Mouse (Mus musculus) stomach, postnatal 0 days (tissue): ENCODE data around the gene Chd3. TPM values are rescaled to one million over a fixed set of nuclear protein-coding genes. Genes with fewer than 3 reads are reported as not detected.

Experiments used
- ATAC-seq: fragments of 200-750 bp; cut with Nextera tagmentation; 2 replicates; pipeline ENCODE4 v1.8.0; 2017; ENCODE audit not compliant: low FRiP score, low TSS enrichment
- DNase-seq: peaks from one replicate; pipeline ENCODE4 v3.0.0-alpha.2; 2016; ENCODE audit warnings: low spot score
- H3K27ac ChIP-seq: fragments of 300-500 bp; sonication (generic); replicated peaks from 2 replicates; pipeline ENCODE4 v1.5.1; 2014; ENCODE audit warnings: mild to moderate bottlenecking, control low read depth
- H3K27me3 ChIP-seq: fragments of 300-500 bp; sonication (generic); 2 replicates; pipeline ENCODE4 v1.6.1; 2014; ENCODE audit warnings: low read length; ENCODE audit not compliant: control insufficient read depth, insufficient read depth
- H3K36me3 ChIP-seq: fragments of 300-500 bp; sonication (generic); 2 replicates; pipeline ENCODE4 v1.6.1; 2014; ENCODE audit warnings: low read length, mixed read lengths; ENCODE audit not compliant: control insufficient read depth, insufficient read depth
- H3K4me1 ChIP-seq: fragments of 300-500 bp; sonication (generic); replicated peaks from 2 replicates; pipeline ENCODE4 v1.6.1; 2014; ENCODE audit warnings: antibody characterized with exemption; ENCODE audit not compliant: control insufficient read depth, insufficient read depth
- H3K4me2 ChIP-seq: fragments of 300-500 bp; sonication (generic); replicated peaks from 2 replicates; pipeline ENCODE4 v1.6.1; 2014; ENCODE audit warnings: low read depth, mild to moderate bottlenecking, control low read depth, moderate library complexity
- H3K4me3 ChIP-seq: fragments of 300-500 bp; sonication (generic); 2 replicates; pipeline ENCODE4 v1.5.1; 2014; ENCODE audit warnings: low read depth, low read length, control low read depth
- H3K9ac ChIP-seq: fragments of 300-500 bp; sonication (generic); 2 replicates; pipeline ENCODE4 v1.6.1; 2014; ENCODE audit warnings: mild to moderate bottlenecking, low read length, control low read depth, mixed read lengths
- H3K9me3 ChIP-seq: fragments of 300-500 bp; sonication (generic); 2 replicates; pipeline ENCODE4 v1.6.1; 2016; ENCODE audit warnings: low read length; ENCODE audit not compliant: control insufficient read depth
- CTCF ChIP-seq: IDR thresholded peaks from 2 replicates; pipeline ENCODE4 v1.5.1; 2016; ENCODE audit warnings: antibody characterized with exemption, low read depth, mild to moderate bottlenecking, moderate library complexity
- EP300 ChIP-seq: optimal IDR thresholded peaks from 2 replicates; pipeline ENCODE3; 2016; ENCODE audit warnings: antibody characterized with exemption
- WGBS: fragments of 180-500 bp; shearing (Covaris S2); extraction: QIAGEN DNeasy Blood & Tissue Kit; methylation state at CpG from one replicate; pipeline ENCODE4 v1.1.7; 2014; 5-methylcytosine and 5-hydroxymethylcytosine counted together
- polyA plus RNA-seq: library from polyadenylated mRNA; unstranded; fragments of >200 nt; fragmentation: Nextera tagmentation; extraction: Ambion mirVana; gene quantifications from 2 replicates; pipeline ENCODE4 v1.2.1, GENCODE M21; 2015

Chd3 gene
- polyA plus RNA-seq, 1 experiment from 2014 or later: 18.4 TPM

DNA sequence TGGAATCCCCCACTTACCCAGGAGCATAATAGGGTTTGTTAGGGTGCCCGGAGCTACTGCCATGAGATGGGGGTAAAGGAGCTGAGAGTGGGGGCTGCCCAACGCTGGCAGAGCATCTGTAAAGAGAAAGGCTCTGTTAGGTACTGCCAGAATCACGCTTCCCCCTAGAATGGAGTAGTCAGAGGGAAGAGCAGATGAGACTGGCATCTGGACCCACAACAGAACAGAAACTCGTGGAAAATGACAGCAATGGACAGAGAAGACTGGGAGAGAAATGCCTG, 38.5 kb upstream of the Chd3 start:
- Histone ChIP-seq H3K27ac (no peak overlapping the region), H3K4me1 (peaks cover 11% of the 10 kb centered on the region), H3K36me3 (peaks cover 40% of the 10 kb centered on the region), H3K9me3 (no peaks in the 10 kb centered on the region), H3K27me3 (no peaks in the 10 kb centered on the region), H3K4me2 (no peak overlapping the region), H3K9ac (no peak overlapping the region), H3K4me3 (no peak overlapping the region)
- 82% methylated on average over 4 of the region's 4 CpGs for WGBS
- DNase-seq (no peak), ATAC-seq (no peak)
- TF ChIP-seq CTCF: no peak
- TF ChIP-seq EP300: no peak

DNA sequence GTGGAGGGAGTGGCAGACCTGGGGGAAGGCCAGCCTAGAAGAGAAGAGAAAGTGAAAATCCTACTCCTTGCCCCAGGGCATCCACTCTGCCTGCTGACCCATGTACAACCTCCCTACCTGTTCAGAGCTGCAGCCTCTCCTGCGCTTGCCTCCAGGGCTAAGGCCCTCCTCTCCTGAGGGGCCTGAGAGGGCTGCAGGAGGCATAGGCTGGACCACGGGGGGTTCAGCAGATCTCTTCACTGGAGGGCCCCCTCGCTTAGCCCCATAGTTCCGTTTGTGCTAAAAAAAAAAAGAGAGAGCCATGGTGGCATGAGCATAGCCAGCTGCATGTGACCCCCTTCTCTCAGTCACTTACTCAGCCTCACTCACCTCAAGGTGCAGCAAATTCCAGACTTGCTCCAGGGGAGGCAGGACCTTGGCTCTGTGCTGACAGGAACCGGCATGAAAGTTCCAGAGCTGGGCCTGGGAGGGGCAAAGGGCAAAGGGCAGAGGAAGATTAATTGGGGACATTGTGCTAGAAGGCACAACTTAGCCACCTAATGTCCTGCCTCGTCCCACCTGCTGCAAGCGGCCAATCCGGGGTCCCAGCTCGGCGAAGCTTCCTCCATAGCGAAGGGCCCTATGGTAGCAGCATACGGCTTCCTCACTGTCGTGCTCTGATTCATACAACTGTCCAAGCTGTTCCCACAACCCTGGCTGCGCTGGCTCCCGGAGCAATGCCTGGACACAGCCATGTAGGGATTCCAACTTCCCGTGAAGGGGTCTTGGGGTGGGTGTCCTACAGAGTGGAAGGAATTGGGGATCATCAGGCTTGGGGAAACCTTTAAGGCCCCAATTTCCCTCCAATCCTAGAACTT, 37.9 kb upstream of the Chd3 start:
- H3K4me1 ChIP-seq: peaks cover 8% of the 10 kb centered on the region
- H3K4me3 ChIP-seq: no peak overlapping the region
- H3K27ac ChIP-seq: no peak overlapping the region
- peaks cover 40% of the 10 kb centered on the region for H3K36me3 ChIP-seq
- TF ChIP-seq EP300 (no peak), CTCF (no peak)
- no peak overlapping the region for H3K4me2 ChIP-seq
- WGBS: 88% methylated on average over 16 of the region's 16 CpGs
- ATAC-seq: no peak
- H3K9me3 ChIP-seq: no peaks in the 10 kb centered on the region
- H3K9ac ChIP-seq: no peak overlapping the region
- DNase-seq: no peak
- no peaks in the 10 kb centered on the region for H3K27me3 ChIP-seq

DNA sequence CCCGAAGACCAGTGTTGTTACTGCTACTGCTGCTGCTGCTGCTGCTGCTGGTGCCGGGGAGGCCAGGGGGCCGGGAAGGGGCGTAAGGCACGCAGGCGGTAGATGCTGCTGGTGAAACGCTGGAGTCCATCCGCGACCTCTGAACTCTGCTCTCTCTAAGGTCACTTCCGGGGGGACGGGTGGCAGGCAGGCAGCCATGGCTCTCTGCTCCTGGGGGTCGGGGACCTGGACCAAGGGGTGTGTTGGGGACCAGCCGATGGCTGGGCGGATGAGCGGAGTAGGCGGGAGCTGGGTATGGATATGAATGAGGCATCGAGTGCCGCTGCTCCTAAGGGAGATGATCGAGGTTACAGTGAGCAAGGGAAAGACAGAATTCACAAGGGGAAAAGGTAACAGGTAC, 37.1 kb upstream of the Chd3 start:
- Histone ChIP-seq H3K4me3 (no peak overlapping the region), H3K4me2 (no peak overlapping the region), H3K27me3 (no peaks in the 10 kb centered on the region), H3K9me3 (no peaks in the 10 kb centered on the region), H3K4me1 (peaks cover 4% of the 10 kb centered on the region), H3K27ac (no peak overlapping the region), H3K9ac (no peak overlapping the region), H3K36me3 (peaks cover 38% of the 10 kb centered on the region)
- DNase-seq: no peak
- TF ChIP-seq EP300: no peak
- TF ChIP-seq CTCF: no peak
- ATAC-seq: no peak
- 86% methylated on average over 19 of the region's 19 CpGs for WGBS

DNA sequence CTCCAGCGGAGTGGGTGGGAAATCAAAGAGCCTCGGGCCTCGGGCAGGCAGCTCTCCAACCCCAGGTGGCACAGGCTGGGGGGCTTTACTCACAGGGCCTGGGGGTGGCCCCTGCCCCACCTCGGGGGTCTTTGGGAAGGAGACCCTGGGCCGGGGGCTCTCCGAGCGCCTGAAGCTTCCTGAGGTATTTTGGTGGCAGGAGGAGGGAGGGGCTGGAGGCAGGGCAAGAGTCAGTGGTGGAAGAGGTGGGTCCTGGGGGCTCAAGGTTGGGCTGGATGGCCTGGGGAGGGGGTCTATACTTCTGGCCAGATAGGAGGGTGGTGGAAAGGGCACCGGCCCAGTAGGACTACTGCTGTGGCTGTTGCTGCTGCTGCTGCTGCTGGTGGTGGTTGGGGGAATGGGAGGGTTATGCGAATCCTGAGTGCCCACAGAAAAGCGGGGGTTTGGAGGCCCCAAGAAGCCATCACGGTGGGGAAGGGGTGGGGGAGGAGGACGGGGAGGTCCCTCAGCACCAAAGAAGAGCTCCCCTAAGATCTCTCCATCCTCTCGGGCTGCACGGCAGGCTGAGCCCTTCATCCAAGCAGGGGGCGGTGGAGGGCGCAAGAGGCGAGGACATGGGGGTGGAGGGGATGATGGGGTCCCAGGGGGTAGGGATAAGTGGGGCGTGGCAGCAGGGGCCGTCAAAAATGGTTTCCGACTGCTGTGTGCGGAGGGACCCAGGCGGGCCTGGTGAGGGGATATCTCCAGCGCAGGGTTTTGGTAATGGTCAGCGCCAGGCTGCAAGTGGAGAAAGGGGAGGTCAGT, 36.4 kb upstream of the Chd3 start:
- H3K4me3 ChIP-seq: no peak overlapping the region
- DNase-seq (no peak), ATAC-seq (no peak)
- TF ChIP-seq EP300: no peak
- peaks cover 43% of the 10 kb centered on the region for H3K36me3 ChIP-seq
- peaks cover 4% of the 10 kb centered on the region for H3K4me1 ChIP-seq
- H3K4me2 ChIP-seq: no peak overlapping the region
- H3K27ac ChIP-seq: no peak overlapping the region
- H3K9me3 ChIP-seq: no peaks in the 10 kb centered on the region
- 87% methylated on average over 23 of the region's 24 CpGs for WGBS
- no peak overlapping the region for H3K9ac ChIP-seq
- H3K27me3 ChIP-seq: no peaks in the 10 kb centered on the region

DNA sequence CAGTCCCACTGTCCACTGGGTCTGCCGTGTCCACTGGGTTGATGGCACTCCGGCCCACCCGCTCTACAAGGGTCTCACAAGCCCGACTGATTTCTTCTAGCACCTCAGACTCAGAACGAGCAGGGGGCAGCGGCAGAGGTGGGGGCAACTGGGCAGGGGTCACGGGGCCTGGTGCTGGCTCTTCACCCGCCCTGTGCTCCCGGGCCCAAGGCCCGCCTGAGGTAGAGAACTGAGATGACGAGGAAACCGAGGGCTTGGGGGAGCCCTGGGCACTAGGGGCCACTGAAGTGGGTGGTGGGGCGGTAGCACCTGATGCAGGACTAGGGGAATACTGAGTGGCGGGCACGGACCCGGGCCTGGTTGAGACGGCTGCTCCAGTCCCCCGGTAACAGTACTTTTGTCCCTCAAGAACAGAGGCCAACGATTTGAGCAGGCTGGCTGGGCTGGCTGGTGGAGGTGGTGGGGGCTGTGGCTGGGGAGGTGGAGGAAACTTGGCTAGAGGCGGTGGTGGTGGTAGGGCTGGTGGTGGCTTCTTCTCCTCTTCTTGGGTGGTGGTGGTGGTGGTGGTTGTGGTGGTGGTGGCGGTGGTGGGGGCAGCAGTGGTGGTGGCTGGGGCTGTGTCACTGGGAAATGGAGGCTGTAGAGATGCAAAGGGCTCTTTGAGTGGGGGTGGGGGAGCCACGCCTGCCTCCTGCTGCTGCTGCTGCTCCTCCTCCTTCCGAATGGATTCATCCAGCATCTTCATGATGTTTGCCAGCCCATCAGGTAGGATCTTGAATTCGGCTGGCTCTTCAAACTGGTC, 35.6 kb upstream of the Chd3 start:
- Histone ChIP-seq H3K27me3 (no peaks in the 10 kb centered on the region), H3K36me3 (peaks cover 50% of the 10 kb centered on the region), H3K4me1 (peaks cover 4% of the 10 kb centered on the region), H3K27ac (no peak overlapping the region), H3K4me3 (no peak overlapping the region), H3K4me2 (no peak overlapping the region), H3K9me3 (no peaks in the 10 kb centered on the region), H3K9ac (no peak overlapping the region)
- WGBS: 90% methylated on average over 23 of the region's 24 CpGs
- ATAC-seq (no peak), DNase-seq (no peak)
- TF ChIP-seq CTCF (no peak), EP300 (no peak)
